In genomic region chr2:76693765-76694164, GRCm38 (mm10) we compare ENCODE assay signal across 18 mouse cellular contexts. TPM values are rescaled to one million over a fixed set of nuclear protein-coding genes. Genes with fewer than 3 reads are reported as not detected.
"Had no signal": no experiment of that assay in that cellular context is flagged by ENCODE, and none has a peak within 500 bp of the region (broad histone marks: within the 10 kb centered on the region; RNA-seq: fewer than 3 reads in every experiment).

No protein-coding gene starts in this region.

- DNase-seq: lung, adult 18-20 months; lung, embryonic 14.5 days; lung, postnatal 10 days; lung, postnatal 4 days; right cerebral cortex, postnatal 14 days; thymus, adult 18-20 months; thymus, postnatal 14 days; thymus, postnatal 36 days had no signal

- H3K27me3 ChIP-seq: midbrain, embryonic 13.5 days; midbrain, embryonic 15.5 days; neural tube, embryonic 13.5 days; neural tube, embryonic 15.5 days; stomach, embryonic 15.5 days had no signal

- H3K4me2 ChIP-seq: lung, embryonic 14.5 days; midbrain, embryonic 13.5 days; midbrain, embryonic 15.5 days; neural tube, embryonic 13.5 days; neural tube, embryonic 15.5 days; stomach, embryonic 15.5 days had no signal

- H3K9ac ChIP-seq: liver, embryonic 14.5 days; lung, embryonic 14.5 days; midbrain, embryonic 13.5 days; midbrain, embryonic 15.5 days; neural tube, embryonic 13.5 days; neural tube, embryonic 15.5 days; stomach, embryonic 15.5 days had no signal

- H3K4me3 ChIP-seq: midbrain, embryonic 10.5 days; midbrain, embryonic 13.5 days; midbrain, embryonic 15.5 days; myocyte; neural tube, embryonic 13.5 days; neural tube, embryonic 15.5 days; stomach, embryonic 15.5 days had no signal

- ATAC-seq: midbrain, embryonic 13.5 days; midbrain, embryonic 15.5 days had no signal

- H3K9me3 ChIP-seq: midbrain, embryonic 10.5 days; midbrain, embryonic 13.5 days; midbrain, embryonic 15.5 days; neural tube, embryonic 13.5 days; neural tube, embryonic 15.5 days; stomach, embryonic 15.5 days had no signal

- H3K27ac ChIP-seq: liver, embryonic 14.5 days; midbrain, embryonic 10.5 days; midbrain, embryonic 13.5 days; midbrain, embryonic 15.5 days; neural tube, embryonic 13.5 days; neural tube, embryonic 15.5 days; stomach, embryonic 15.5 days; stomach, postnatal 0 days had no signal

- H3K4me1 ChIP-seq: midbrain, embryonic 10.5 days; midbrain, embryonic 13.5 days; midbrain, embryonic 15.5 days; neural tube, embryonic 13.5 days; neural tube, embryonic 15.5 days; stomach, embryonic 15.5 days had no signal

RNA-seq across cellular contexts. Expression of gene Pjvk, which starts 45.5 kb away (rescaled TPM):
- polyA plus RNA-seq: liver, embryonic 14.5 days; liver, embryonic 16.5 days had no signal
